Mouse (Mus musculus) liver, embryonic 12.5 days (tissue): ENCODE results near the gene Tmem235. TPM values are rescaled to one million over a fixed set of nuclear protein-coding genes. Genes with fewer than 3 reads are reported as not detected.

Experiments used
- ATAC-seq: fragments of 200-750 bp; cut with Nextera tagmentation; 2 replicates; pipeline ENCODE4 v1.8.0; 2017; ENCODE audit warnings: moderate number of reproducible peaks, mild to moderate bottlenecking, moderate library complexity
- H3K27ac ChIP-seq: fragments of 300-500 bp; sonication (generic); 2 replicates; pipeline ENCODE4 v1.5.1; 2016; ENCODE audit warnings: mild to moderate bottlenecking
- H3K27me3 ChIP-seq: fragments of 300-500 bp; sonication (generic); replicated peaks from 2 replicates; pipeline ENCODE4 v1.6.1; 2016; ENCODE audit warnings: mild to moderate bottlenecking, moderate library complexity
- H3K36me3 ChIP-seq: fragments of 300-500 bp; sonication (generic); 2 replicates; pipeline ENCODE4 v1.6.1; 2016; ENCODE audit warnings: mild to moderate bottlenecking, moderate library complexity
- H3K4me1 ChIP-seq: fragments of 300-500 bp; sonication (generic); 2 replicates; pipeline ENCODE4 v1.6.1; 2016
- H3K4me2 ChIP-seq: fragments of 300-500 bp; sonication (generic); 2 replicates; pipeline ENCODE4 v1.6.1; 2016; ENCODE audit warnings: mild to moderate bottlenecking, moderate library complexity
- H3K4me3 ChIP-seq: fragments of 300-500 bp; sonication (generic); 2 replicates; pipeline ENCODE4 v1.5.1; 2016; ENCODE audit warnings: mild to moderate bottlenecking, moderate library complexity
- H3K9ac ChIP-seq: fragments of 300-500 bp; sonication (generic); 2 replicates; pipeline ENCODE4 v1.6.1; 2016; ENCODE audit warnings: mild to moderate bottlenecking, moderate library complexity
- H3K9me3 ChIP-seq: fragments of 300-500 bp; sonication (generic); replicated peaks from 2 replicates; pipeline ENCODE4 v1.6.1; 2016; ENCODE audit warnings: mild to moderate bottlenecking, moderate library complexity
- WGBS: fragments of 180-500 bp; shearing (Covaris S2); methylation state at CpG from one replicate; pipeline ENCODE4 v1.1.7; 2016; ENCODE audit not compliant: insufficient replicate concordance; 5-methylcytosine and 5-hydroxymethylcytosine counted together
- polyA plus RNA-seq: library from polyadenylated mRNA; unstranded; fragments of >200 nt; fragmentation: Nextera tagmentation; extraction: Ambion mirVana; gene quantifications from 2 replicates; pipeline ENCODE4 v1.2.1, GENCODE M21; 2016

Gene Tmem235
- polyA plus RNA-seq, 1 experiment from 2014 or later, result not detected

DNA sequence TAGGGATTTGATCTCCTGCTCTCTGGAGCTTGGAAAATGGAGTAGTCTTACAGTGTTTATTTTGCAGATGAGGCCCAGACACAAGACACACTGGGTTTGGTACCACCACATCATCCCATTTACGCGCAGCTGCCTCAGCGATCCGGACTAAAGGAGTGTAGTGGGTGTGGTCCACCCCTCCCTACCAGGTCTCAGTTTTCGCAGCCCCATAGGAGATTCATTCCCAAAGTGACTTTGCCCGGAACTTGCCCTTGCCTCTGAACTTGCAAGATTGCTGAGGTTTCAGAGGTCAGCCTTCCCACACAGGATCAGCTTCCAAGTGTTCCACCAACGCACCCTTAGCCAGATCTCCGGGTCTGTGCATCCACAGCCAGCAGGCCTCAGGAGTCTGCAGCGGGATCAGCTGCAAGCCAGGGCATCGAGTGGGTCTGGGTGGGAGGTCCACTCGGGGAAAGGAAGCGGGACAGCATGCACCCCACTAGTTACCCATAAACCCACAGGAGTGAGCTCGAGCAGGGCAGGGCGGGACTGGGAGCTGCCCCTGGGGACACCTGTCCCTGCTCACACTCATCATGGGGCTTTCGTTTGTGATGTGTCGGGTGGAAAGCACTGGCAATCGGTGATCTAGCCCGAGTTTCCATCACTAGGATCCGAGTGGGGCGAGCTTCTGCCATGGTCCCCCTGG is 27.8 kb downstream of the Tmem235 start:
- WGBS, result 39% methylated on average over 20 of the region's 20 CpGs
- no peak for ATAC-seq
- H3K9ac ChIP-seq, result no peak overlapping the region
- no peaks in the 10 kb centered on the region for H3K9me3 ChIP-seq
- H3K4me3 ChIP-seq, result 0 out of 2 replicates have a peak overlapping the region, but pooled peaks have one; percentile 12
- H3K4me1 ChIP-seq, result peaks cover 48% of the 10 kb centered on the region
- no peak overlapping the region for H3K27ac ChIP-seq
- peaks cover 60% of the 10 kb centered on the region for H3K27me3 ChIP-seq
- H3K36me3 ChIP-seq, result no peaks in the 10 kb centered on the region
- peak overlapping the region; percentile 46 for H3K4me2 ChIP-seq

DNA sequence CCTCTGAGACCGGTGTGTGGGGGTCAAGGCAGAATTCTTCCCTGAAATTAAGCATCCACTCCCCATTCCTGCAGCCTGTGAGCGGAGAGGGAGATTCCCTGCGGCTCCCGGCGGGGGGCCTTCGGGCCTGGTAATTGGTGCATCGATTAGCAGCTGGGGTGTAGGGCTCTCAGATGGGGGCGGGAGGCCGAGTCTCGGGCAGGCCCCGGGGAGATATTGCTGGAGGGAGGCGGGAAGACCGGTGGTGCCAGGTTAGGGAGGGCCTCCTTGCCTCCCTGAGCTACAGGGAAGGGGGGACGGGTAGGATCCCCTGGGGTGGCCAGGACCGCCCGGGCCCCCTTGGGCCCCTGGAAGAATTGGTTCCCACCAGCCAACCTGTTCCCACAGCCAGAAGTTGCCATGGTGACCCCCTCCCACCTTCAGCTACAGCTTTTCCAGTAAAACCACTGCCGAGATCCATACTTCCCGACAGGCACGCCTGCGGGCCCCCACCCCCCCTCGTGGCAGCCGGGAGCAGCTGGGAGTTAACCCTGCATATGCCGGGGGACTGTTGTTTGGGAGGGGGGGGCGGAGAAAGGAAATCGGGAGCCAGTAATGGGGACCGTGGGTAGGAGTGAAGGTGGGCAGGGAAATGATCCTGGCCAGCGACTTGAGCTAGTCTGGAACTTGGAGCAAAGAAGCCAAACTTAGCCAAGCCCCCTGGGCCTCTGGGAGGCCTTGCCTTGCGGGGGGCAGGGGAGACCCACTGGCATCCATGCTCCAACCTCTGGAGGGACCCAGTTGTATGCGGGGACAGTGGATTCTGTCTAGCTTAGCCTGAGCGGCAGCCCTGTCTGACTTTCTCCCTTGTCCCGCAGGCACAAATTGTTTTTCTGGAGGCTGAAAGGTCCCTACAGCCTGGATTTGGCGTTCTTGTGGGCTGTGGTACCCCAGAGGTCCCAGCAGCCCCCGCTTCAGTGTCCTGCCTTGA is 28.6 kb downstream of the Tmem235 start:
- Histone ChIP-seq H3K27ac (0 out of 2 replicates have a peak overlapping the region, but pooled peaks have one; percentile 42), H3K27me3 (peaks cover 61% of the 10 kb centered on the region), H3K36me3 (no peaks in the 10 kb centered on the region), H3K9ac (0 out of 2 replicates have a peak overlapping the region, but pooled peaks have one; percentile 14), H3K4me2 (peak overlapping the region; percentile 46), H3K4me3 (peak overlapping the region; percentile 12; the same call in 1 of the 2 replicates), H3K9me3 (no peaks in the 10 kb centered on the region), H3K4me1 (peaks cover 48% of the 10 kb centered on the region)
- 25% methylated on average over 33 of the region's 33 CpGs for WGBS
- ATAC-seq, result no peak

- peak overlapping the region; percentile 42; the same call in 1 of the 2 replicates for H3K27ac ChIP-seq
- H3K4me1 ChIP-seq, result peaks cover 48% of the 10 kb centered on the region
- no peak for ATAC-seq
Observed at GRCm38 (mm10) chr11:117889887-117890340, 29.4 kb downstream of the Tmem235 start.

DNA sequence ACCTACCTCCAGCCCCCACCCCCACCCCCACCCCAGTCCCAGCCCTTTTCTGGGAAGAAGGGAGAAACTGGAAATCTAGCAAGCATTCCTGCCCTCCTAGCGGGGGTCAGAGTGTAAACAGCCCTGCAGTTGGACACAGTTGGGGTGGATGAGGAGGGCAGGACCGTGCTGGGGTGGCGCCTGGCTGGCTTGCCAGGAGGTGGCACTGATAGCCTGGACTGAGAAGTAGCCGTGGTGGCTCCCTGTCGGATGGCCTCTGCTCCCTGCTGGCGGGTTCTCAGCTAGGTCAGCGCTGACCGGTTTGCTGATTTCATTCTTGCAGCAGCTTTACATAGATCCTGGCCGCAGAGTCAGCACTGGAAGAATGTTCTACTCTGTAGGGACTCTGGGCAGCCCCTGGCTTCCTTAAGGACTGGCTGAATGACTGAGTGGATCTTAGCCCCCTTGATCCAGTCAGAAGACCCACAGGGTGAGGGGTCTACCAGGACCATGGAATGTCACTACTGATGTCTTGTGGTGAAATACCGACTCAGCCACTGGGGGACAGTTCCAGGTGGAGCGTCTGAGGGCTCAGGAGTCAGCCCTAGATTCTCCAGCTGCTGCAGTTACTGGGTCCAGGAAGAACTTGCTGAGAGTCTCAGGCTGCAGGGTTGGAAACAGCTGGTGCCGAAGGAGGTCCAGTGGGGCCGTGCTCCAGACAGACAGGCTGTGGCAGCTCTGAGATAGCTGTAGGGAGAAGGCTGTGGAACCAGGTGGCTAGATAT is 30.1 kb downstream of the Tmem235 start:
- Histone ChIP-seq H3K27ac (peak overlapping the region; percentile 42; the same call in 1 of the 2 replicates), H3K9me3 (no peaks in the 10 kb centered on the region), H3K4me2 (peak overlapping the region; percentile 5; the same call in 1 of the 2 replicates), H3K36me3 (no peaks in the 10 kb centered on the region), H3K4me3 (no peak overlapping the region), H3K27me3 (peaks cover 51% of the 10 kb centered on the region), H3K9ac (no peak overlapping the region), H3K4me1 (peaks cover 47% of the 10 kb centered on the region)
- WGBS, result 43% methylated on average over 13 of the region's 13 CpGs
- ATAC-seq, result no peak

More at GRCm38 (mm10) chr11:117889887-117890340, 29.4 kb downstream of the Tmem235 start:
- WGBS, result 22% methylated on average over 11 of the region's 11 CpGs
- peak overlapping the region; percentile 5; the same call in 1 of the 2 replicates for H3K4me2 ChIP-seq
- H3K4me3 ChIP-seq, result no peak overlapping the region
- H3K9me3 ChIP-seq, result no peaks in the 10 kb centered on the region
- H3K9ac ChIP-seq, result no peak overlapping the region
- peaks cover 54% of the 10 kb centered on the region for H3K27me3 ChIP-seq
- H3K36me3 ChIP-seq, result no peaks in the 10 kb centered on the region

DNA sequence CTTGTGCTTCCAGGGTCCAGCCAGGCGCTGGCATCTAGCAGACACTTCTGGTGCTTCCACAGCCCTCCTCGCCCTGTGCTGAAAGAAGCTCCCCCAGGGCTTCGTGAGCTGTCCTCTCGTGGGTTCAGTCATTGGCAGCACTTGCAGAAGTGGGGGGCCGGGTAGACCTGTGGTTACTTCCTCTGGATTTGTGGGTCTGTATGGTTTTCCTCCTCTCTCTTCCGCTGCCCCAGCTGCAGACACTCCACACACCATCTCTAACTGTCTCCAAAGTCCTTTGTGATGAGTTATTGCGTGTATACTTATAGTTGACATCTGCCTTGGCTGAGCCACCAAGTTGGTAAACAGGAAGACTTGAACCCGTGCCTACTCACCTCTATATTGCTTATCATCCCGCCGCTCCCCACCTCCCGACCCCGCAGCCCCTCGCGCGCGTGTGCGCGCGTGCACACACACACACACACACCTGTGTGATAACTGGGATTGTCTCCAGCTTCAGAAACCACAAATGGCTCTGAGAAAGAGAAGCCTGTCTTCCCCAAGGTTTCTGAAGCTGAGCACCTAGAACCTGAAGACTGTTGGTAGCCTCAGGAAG is 31.1 kb downstream of the Tmem235 start:
- Histone ChIP-seq H3K4me3 (no peak overlapping the region), H3K27ac (no peak overlapping the region), H3K9me3 (no peaks in the 10 kb centered on the region), H3K27me3 (peaks cover 51% of the 10 kb centered on the region), H3K4me1 (peaks cover 38% of the 10 kb centered on the region), H3K4me2 (no peak overlapping the region), H3K36me3 (no peaks in the 10 kb centered on the region), H3K9ac (no peak overlapping the region)
- no peak for ATAC-seq
- WGBS, result 73% methylated on average over 19 of the region's 19 CpGs

GRCm38 (mm10) chr11:117892199-117892598 is 31.6 kb downstream of the Tmem235 start:
- Histone ChIP-seq H3K4me2 (no peak overlapping the region), H3K27me3 (peaks cover 51% of the 10 kb centered on the region), H3K4me3 (no peak overlapping the region), H3K9me3 (no peaks in the 10 kb centered on the region), H3K4me1 (peaks cover 34% of the 10 kb centered on the region), H3K9ac (no peak overlapping the region), H3K36me3 (no peaks in the 10 kb centered on the region), H3K27ac (no peak overlapping the region)
- ATAC-seq, result no peak
- 35% methylated on average over 6 of the region's 6 CpGs for whole genome bisulfite sequencing

DNA sequence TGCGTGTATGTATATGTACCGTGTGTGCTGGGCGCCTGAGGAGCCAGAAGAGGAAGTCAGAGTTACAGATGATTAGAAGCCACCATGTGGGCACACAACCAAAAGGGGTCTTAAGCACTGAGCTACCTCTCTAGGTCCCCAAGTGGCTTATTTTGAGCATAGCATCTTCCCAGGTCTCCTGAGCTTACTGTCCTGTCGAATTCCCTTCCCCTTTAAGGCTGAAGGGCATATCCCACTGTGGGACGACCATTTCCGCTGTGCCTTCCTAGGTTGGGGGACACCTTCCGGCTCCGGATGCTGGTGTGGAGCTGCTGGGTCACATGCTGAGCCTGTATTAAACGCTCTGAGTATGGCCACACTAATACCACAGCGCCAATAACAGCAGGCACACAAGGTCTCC is 34.1 kb downstream of the Tmem235 start:
- peaks cover 18% of the 10 kb centered on the region for H3K4me1 ChIP-seq
- no peak overlapping the region for H3K27ac ChIP-seq
- WGBS, result 35% methylated on average over 10 of the region's 10 CpGs

DNA sequence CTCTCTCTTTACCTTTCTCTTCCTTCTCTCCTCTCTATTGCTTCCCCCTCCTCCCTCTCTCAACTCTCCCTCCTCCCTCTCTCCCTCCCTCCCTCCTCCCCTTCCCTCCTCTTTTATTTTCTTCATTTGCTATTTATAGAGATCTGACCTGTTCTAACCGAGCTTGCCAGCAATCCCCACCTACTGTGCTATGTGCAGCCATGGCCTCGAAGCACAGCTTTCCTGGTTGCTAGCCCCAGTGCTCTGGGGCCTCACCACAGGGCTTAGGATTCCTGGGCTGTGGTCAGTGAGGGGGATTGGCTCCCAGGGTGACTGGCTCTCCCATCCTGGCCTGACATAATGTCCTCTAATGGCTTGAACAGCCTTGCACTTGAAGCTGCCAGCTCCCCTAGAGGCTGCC is 36.0 kb downstream of the Tmem235 start:
- no peaks in the 10 kb centered on the region; the same call in 1 of the 2 replicates for H3K9me3 ChIP-seq
- 0 out of 2 replicates have a peak, but pooled peaks cover 2% of the 10 kb centered on the region for H3K4me1 ChIP-seq
- no peak overlapping the region for H3K4me2 ChIP-seq
- H3K36me3 ChIP-seq, result no peaks in the 10 kb centered on the region
- no peak for ATAC-seq
- H3K9ac ChIP-seq, result no peak overlapping the region
- no peak overlapping the region for H3K27ac ChIP-seq
- WGBS, result 38% methylated on average over 2 of the region's 2 CpGs
- H3K4me3 ChIP-seq, result no peak overlapping the region
- peaks cover 15% of the 10 kb centered on the region for H3K27me3 ChIP-seq

More for the DNA sequence above, 34.1 kb downstream of the Tmem235 start:
- peaks cover 34% of the 10 kb centered on the region for H3K27me3 ChIP-seq
- no peak overlapping the region for H3K4me3 ChIP-seq
- H3K36me3 ChIP-seq, result no peaks in the 10 kb centered on the region
- H3K4me2 ChIP-seq, result no peak overlapping the region
- ATAC-seq, result no peak
- H3K9ac ChIP-seq, result no peak overlapping the region
- H3K9me3 ChIP-seq, result no peaks in the 10 kb centered on the region

DNA sequence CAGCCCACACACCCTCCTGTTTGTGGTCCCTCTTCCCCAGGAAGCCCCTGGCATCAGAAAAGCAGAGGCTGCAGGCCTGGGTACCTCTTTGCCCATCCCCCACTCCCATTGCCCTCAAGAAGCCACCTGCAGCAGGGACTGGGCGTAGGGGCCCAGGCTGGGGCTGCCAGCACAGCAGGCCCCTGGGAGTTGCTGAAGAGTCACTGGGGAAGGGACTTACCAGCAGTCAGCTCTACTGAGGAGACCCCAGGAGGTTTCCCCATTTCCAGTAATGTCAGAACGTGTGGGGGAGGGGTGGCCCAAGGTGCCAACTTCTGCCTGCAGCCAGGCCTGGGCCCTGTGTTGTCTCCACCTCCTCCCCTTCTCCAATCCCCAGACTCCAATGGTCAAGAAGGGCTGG is 41.7 kb downstream of the Tmem235 start:
- no peaks in the 10 kb centered on the region for H3K4me1 ChIP-seq
- no peaks in the 10 kb centered on the region; the same call in 1 of the 2 replicates for H3K9me3 ChIP-seq
- H3K27me3 ChIP-seq, result no peaks in the 10 kb centered on the region
- no peak overlapping the region for H3K9ac ChIP-seq
- H3K4me3 ChIP-seq, result no peak overlapping the region
- H3K27ac ChIP-seq, result no peak overlapping the region
- H3K36me3 ChIP-seq, result no peaks in the 10 kb centered on the region
- no peak overlapping the region for H3K4me2 ChIP-seq
- 59% methylated on average over 2 of the region's 2 CpGs for WGBS
- ATAC-seq, result no peak

- no peaks in the 10 kb centered on the region; the same call in 1 of the 2 replicates for H3K9me3 ChIP-seq
- H3K4me1 ChIP-seq, result no peaks in the 10 kb centered on the region
- no peak for ATAC-seq
- no peak overlapping the region for H3K4me3 ChIP-seq
- no peaks in the 10 kb centered on the region for H3K27me3 ChIP-seq
- H3K27ac ChIP-seq, result no peak overlapping the region
- 58% methylated on average over 8 of the region's 8 CpGs for WGBS
- no peaks in the 10 kb centered on the region for H3K36me3 ChIP-seq
- no peak overlapping the region for H3K4me2 ChIP-seq
- H3K9ac ChIP-seq, result no peak overlapping the region
Observed at GRCm38 (mm10) chr11:117904442-117904841, 43.9 kb downstream of the Tmem235 start.

DNA sequence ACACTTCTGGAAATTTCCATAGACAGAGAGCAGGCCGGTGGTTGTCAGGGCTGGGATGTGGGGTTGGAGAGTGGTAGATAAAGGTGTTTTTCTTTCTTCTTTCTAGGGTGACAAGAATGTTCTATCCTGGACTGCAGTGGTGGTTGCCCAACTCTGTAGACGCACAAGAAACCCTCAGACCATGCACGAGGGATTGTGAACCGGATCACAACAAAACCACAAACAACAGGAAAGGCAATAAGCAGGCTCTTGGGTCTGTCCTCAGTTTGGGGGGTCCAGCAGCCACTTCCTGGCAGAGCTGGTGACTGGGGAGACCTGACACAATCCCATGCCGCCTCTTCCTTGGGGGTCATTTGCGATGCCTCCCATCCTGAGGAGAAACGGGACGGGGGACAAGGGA is 48.8 kb downstream of the Tmem235 start:
- Histone ChIP-seq H3K36me3 (no peaks in the 10 kb centered on the region), H3K9me3 (no peaks in the 10 kb centered on the region), H3K4me1 (peaks cover 25% of the 10 kb centered on the region), H3K9ac (no peak overlapping the region), H3K27ac (no peak overlapping the region), H3K27me3 (0 out of 2 replicates have a peak, but pooled peaks cover 4% of the 10 kb centered on the region), H3K4me3 (no peak overlapping the region), H3K4me2 (no peak overlapping the region)
- no peak for ATAC-seq
- 50% methylated on average over 8 of the region's 8 CpGs for WGBS
